Mouse (Mus musculus) lung, embryonic 16.5 days (tissue): ENCODE data around the gene Gm21969. TPM values are rescaled to one million over a fixed set of nuclear protein-coding genes. Genes with fewer than 3 reads are reported as not detected.

Experiments
- ATAC-seq: fragments of 200-750 bp; cut with Nextera tagmentation; 2 replicates; pipeline ENCODE4 v1.8.0; 2017; ENCODE audit warnings: low read depth, mild to moderate bottlenecking, moderate library complexity
- H3K27ac ChIP-seq: fragments of 300-500 bp; sonication (generic); 2 replicates; pipeline ENCODE4 v1.5.1; 2014; ENCODE audit warnings: mild to moderate bottlenecking, control low read depth, low read length
- H3K27me3 ChIP-seq: fragments of 300-500 bp; sonication (generic); 2 replicates; pipeline ENCODE4 v1.6.1; 2014; ENCODE audit warnings: low read depth, low read length, mixed read lengths; ENCODE audit not compliant: control insufficient read depth, insufficient read depth
- H3K36me3 ChIP-seq: fragments of 300-500 bp; sonication (generic); 2 replicates; pipeline ENCODE4 v1.6.1; 2014; ENCODE audit warnings: low read length; ENCODE audit not compliant: control insufficient read depth, insufficient read depth
- H3K4me1 ChIP-seq: fragments of 300-500 bp; sonication (generic); replicated peaks from 2 replicates; pipeline ENCODE4 v1.6.1; 2014; ENCODE audit warnings: low read length, mixed read lengths; ENCODE audit not compliant: control insufficient read depth, insufficient read depth
- H3K4me2 ChIP-seq: fragments of 300-500 bp; sonication (generic); 2 replicates; pipeline ENCODE4 v1.6.1; 2014; ENCODE audit warnings: low read depth, low read length, control low read depth
- H3K4me3 ChIP-seq: fragments of 300-500 bp; sonication (generic); 2 replicates; pipeline ENCODE4 v1.5.1; 2014; ENCODE audit warnings: mild to moderate bottlenecking, low read length, control low read depth
- H3K9ac ChIP-seq: fragments of 300-500 bp; sonication (generic); 2 replicates; pipeline ENCODE4 v1.6.1; 2014; ENCODE audit warnings: low read length, control low read depth
- H3K9me3 ChIP-seq: fragments of 300-500 bp; sonication (generic); 2 replicates; pipeline ENCODE4 v1.6.1; 2016; ENCODE audit warnings: low read length; ENCODE audit not compliant: control insufficient read depth
- WGBS: fragments of 180-500 bp; shearing (Covaris S2); extraction: QIAGEN DNeasy Blood & Tissue Kit; methylation state at CpG from one replicate; pipeline ENCODE4 v1.1.7; 2014; 5-methylcytosine and 5-hydroxymethylcytosine counted together
- polyA plus RNA-seq: library from polyadenylated mRNA; unstranded; fragments of >200 nt; fragmentation: Nextera tagmentation; extraction: Ambion mirVana; gene quantifications from 2 replicates; pipeline ENCODE4 v1.2.1, GENCODE M21; 2015

Gene Gm21969
- 0.05 TPM in 1 of 2 replicates, not detected in the other for polyA plus RNA-seq

DNA sequence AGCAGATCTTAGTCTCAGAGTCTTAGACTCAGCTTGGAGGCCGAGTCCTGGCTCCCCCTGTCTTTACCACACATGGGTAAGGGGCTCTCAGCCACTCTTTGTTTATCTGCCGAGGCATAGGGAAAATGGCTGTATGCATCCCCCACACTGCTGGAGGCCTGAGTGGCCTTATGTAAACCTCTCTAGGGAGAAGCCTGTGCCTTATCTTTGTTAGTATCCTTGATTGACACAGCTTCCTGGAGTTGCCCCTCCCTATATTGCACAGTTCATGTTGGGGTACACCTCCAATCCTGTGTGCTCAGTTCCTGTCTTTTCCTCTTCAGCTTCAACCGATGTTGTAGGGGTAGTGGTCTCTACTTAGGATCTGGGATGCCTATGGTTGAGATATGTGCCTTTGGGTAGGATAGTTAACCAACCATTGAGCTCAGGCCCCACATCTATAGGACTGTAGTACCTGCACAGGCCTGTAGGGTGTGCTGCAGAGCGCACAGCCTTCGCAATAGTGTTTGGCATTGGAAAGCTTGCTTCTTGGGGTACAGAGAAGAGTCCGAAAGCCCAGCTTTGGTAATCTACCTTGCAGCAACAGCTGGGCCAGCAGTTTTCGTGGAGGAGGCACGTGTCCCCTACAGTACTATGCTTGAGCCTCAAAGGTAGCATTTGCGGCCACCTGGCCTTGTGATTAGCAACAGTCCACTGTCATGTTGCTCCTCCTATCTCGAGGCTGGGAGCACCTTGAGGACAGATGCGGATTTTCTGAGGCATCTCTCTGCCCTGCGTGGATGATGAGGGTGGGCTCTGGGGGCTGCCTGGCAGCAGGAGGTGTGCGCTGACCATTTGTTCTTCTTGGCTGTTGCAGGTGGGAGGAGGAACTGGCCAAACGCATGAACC lies at the start of gene Gm21969:
Gm21969 (plus strand) TSS at position 830 of the 888 bp plus-strand sequence.
- H3K27me3 ChIP-seq, result no peaks in the 10 kb centered on the region
- peaks cover 2% of the 10 kb centered on the region; the same call in 1 of the 2 replicates for H3K36me3 ChIP-seq
- no peak within 1 kb of the TSS for H3K4me2 ChIP-seq
- H3K4me1 ChIP-seq, result peaks cover 50% of the 10 kb centered on the region
- H3K9me3 ChIP-seq, result no peaks in the 10 kb centered on the region
- H3K27ac ChIP-seq, result peak within 1 kb of the TSS; percentile 89
- no peak for ATAC-seq
- peak within 1 kb of the TSS; percentile 54 for H3K9ac ChIP-seq
- WGBS, result 47% methylated on average over 14 of the region's 14 CpGs
- H3K4me3 ChIP-seq, result no peak within 1 kb of the TSS

- no peaks in the 10 kb centered on the region for H3K4me1 ChIP-seq
- H3K4me2 ChIP-seq, result no peak overlapping the region
- WGBS, result 80% methylated on average over 11 of the region's 11 CpGs
- no peak for ATAC-seq
- H3K36me3 ChIP-seq, result no peaks in the 10 kb centered on the region
- H3K9ac ChIP-seq, result no peak overlapping the region
- H3K9me3 ChIP-seq, result 0 out of 2 replicates have a peak, but pooled peaks cover 3% of the 10 kb centered on the region
- H3K27ac ChIP-seq, result no peak overlapping the region
- H3K4me3 ChIP-seq, result no peak overlapping the region
- H3K27me3 ChIP-seq, result no peaks in the 10 kb centered on the region
Observed at GRCm38 (mm10) chr4:139555235-139555634, 47.8 kb upstream of the Gm21969 start.

DNA sequence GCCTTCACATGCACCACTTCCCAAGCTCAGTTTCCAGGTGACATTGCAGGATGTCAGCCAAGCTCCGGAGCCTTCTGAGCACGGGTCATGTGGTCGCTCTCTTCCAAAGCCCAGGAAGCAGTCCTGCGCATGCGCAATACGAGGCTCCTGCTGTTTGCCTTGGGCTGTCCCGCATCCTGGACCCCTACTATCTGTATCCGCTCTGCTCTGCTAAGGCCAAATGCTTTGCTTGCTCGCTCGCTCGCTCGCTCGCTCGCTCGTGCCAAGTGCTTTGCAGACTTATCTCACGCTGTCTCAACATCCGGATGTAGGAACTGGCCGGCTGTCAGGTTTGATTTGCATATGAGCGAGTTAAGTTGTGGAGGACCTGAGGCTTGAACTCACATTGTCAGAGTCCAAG lies 47.0 kb upstream of the Gm21969 start:
- peak; percentile 54; the same call in 1 of the 2 replicates for ATAC-seq
- peak overlapping the region; percentile 30 for H3K4me2 ChIP-seq
- H3K4me3 ChIP-seq, result no peak overlapping the region
- no peak overlapping the region for H3K9ac ChIP-seq
- H3K4me1 ChIP-seq, result no peaks in the 10 kb centered on the region
- no peaks in the 10 kb centered on the region for H3K27me3 ChIP-seq
- WGBS, result 51% methylated on average over 19 of the region's 19 CpGs
- H3K9me3 ChIP-seq, result 0 out of 2 replicates have a peak, but pooled peaks cover 3% of the 10 kb centered on the region
- H3K36me3 ChIP-seq, result no peaks in the 10 kb centered on the region
- no peak overlapping the region for H3K27ac ChIP-seq

GRCm38 (mm10) chr4:139568361-139568760 lies 34.6 kb upstream of the Gm21969 start:
- H3K4me1 ChIP-seq, result no peaks in the 10 kb centered on the region
- no peaks in the 10 kb centered on the region for H3K36me3 ChIP-seq
- no peak overlapping the region for H3K4me2 ChIP-seq
- no peak overlapping the region for H3K4me3 ChIP-seq
- WGBS, result 76% methylated on average over 15 of the region's 15 CpGs
- no peak overlapping the region for H3K27ac ChIP-seq
- no peaks in the 10 kb centered on the region for H3K9me3 ChIP-seq
- H3K27me3 ChIP-seq, result no peaks in the 10 kb centered on the region
- no peak overlapping the region for H3K9ac ChIP-seq
- ATAC-seq, result no peak

DNA sequence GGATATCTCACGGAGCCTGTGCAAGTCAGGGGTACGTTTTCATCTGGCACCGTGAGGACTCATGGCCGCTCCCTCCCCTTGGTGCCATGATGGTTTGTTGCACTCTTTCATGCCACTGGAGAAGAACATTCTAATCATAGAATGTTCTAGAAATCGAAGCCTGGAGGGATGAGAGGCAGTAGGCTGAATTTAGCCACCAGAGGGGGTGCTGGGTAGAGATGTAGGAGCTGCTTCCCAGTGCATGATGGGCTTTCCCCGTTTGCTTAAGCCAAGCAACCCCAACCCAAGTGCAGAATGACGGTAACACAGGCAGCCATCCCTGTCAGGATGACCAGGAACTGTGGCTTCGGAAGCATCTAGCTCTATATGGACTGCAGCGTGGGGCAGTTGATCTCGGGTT lies 32.2 kb upstream of the Gm21969 start:
- 73% methylated on average over 10 of the region's 10 CpGs for WGBS
- no peak for ATAC-seq
- H3K4me1 ChIP-seq, result peaks cover 6% of the 10 kb centered on the region

GRCm38 (mm10) chr4:139572928-139573512 lies 30.0 kb upstream of the Gm21969 start:
- ATAC-seq, result no peak
- H3K9me3 ChIP-seq, result no peaks in the 10 kb centered on the region
- no peak overlapping the region for H3K4me2 ChIP-seq
- no peaks in the 10 kb centered on the region for H3K36me3 ChIP-seq
- H3K4me3 ChIP-seq, result no peak overlapping the region
- H3K27me3 ChIP-seq, result no peaks in the 10 kb centered on the region
- H3K4me1 ChIP-seq, result peaks cover 24% of the 10 kb centered on the region
- WGBS, result 88% methylated on average over 12 of the region's 12 CpGs
- H3K27ac ChIP-seq, result no peak overlapping the region
- H3K9ac ChIP-seq, result no peak overlapping the region

More for the DNA sequence above, 32.2 kb upstream of the Gm21969 start:
- Histone ChIP-seq H3K36me3 (no peaks in the 10 kb centered on the region), H3K9ac (no peak overlapping the region), H3K4me3 (no peak overlapping the region), H3K27me3 (no peaks in the 10 kb centered on the region), H3K4me2 (no peak overlapping the region), H3K27ac (no peak overlapping the region), H3K9me3 (no peaks in the 10 kb centered on the region)

- Histone ChIP-seq H3K9me3 (no peaks in the 10 kb centered on the region), H3K4me1 (peaks cover 31% of the 10 kb centered on the region), H3K4me2 (peak overlapping the region; percentile 85), H3K36me3 (no peaks in the 10 kb centered on the region), H3K27ac (peak overlapping the region; percentile 88), H3K4me3 (peak overlapping the region; percentile 87), H3K9ac (peak overlapping the region; percentile 88), H3K27me3 (no peaks in the 10 kb centered on the region)
- peak; percentile 97 for ATAC-seq
- under 1% methylated on average over 47 of the region's 52 CpGs for WGBS
Observed at GRCm38 (mm10) chr4:139574156-139574798, 28.7 kb upstream of the Gm21969 start.

DNA sequence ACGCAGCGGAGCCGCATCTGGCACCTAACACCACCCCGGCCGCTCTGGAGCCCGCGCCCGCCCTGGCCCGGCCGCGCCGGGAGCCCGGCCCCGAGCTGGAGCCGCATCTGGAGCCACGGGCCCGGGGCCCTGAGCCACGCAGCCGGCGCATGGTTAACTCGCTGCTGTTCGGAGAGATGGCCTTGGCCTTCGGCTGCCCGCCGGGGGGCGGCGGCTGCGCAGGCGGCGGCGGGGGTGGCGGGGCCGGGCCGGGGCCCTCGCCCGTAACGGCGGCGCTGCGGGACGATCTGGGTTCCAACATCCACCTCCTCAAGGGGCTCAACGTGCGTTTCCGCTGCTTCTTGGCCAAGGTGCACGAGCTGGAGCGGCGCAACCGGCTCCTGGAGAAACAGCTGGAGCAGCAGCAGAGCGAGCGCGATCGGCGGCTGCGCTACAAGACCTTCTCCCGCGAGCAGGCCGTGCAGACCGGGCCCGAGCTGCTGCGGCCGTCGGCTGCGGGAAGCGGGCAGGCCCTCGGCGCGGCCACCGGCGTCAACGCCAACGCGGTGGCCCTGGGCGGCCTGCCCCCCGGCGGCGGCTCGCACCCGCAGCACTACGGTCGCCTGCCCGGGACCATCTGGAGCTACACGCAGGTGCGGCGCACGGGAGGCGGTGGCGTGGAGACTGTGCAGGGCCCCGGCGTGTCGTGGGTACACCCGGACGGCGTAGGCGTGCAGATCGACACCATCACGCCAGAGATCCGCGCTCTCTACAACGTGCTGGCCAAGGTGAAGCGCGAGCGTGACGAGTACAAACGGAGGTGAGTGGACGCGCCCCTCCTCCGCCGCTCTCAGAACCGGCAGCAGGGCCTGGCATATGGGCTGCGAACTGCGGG lies 27.9 kb upstream of the Gm21969 start:
- H3K27ac ChIP-seq, result peak overlapping the region; percentile 88
- H3K9ac ChIP-seq, result peak overlapping the region; percentile 88
- H3K36me3 ChIP-seq, result no peaks in the 10 kb centered on the region
- no peaks in the 10 kb centered on the region for H3K9me3 ChIP-seq
- peaks cover 39% of the 10 kb centered on the region for H3K4me1 ChIP-seq
- peak; percentile 51 for ATAC-seq
- WGBS, result under 1% methylated on average over 92 of the region's 111 CpGs
- H3K27me3 ChIP-seq, result no peaks in the 10 kb centered on the region
- H3K4me3 ChIP-seq, result peak overlapping the region; percentile 87
- peak overlapping the region; percentile 85 for H3K4me2 ChIP-seq
